Mouse (Mus musculus): ENCODE results near the gene Prpf18. TPM values are rescaled to one million over a fixed set of nuclear protein-coding genes. Genes with fewer than 3 reads are reported as not detected.
"Not testable (repeated sequence)": the region's sequence is repeated elsewhere in the genome, so short reads cannot be mapped to it uniquely, and the experiment has no call there.

Prpf18 gene
- polyA plus RNA-seq, 1 experiment from 2014 or later: 29.6 TPM

DNA sequence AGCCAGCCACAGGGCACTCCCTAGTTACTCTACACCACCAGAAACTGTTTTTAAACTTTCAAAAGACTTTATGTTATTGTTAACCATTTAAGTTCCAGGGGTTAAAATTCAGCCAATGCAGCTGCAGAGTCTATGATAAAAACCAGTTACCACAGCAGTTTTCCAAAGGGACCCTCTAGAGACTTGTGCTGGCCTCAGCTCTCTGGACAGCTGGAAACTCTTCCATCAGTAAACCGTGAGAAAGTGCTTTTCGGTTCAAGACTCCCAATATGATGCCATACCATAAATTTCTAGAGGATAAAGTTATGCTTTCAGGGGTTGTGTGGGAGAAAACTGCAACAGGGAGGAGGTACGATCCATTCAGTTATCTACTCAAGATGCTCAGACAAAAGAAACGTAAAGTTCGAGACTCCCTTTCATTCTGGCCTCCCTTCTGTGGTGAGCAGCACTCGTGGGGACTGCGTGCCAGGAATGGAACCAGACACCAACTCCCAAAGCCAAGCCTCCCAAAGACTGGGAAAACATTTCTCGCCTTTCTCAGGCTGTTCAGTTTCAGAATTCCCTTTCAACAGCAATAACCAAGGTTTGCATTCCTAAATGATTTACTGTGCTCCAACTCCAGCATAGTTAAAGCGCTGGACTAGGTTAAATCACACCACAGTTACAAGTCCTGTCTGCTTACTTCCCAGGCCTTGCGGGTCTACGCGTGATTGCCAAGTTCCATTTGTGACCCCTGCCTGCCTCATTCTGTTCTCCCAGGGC lies 31.1 kb downstream of the Prpf18 start:
- no peak overlapping the region for H3K4me3 ChIP-seq (ENCODE audit: low read depth, low read length)
- no peak overlapping the region for H3K9ac ChIP-seq (ENCODE audit: low read depth, low read length)
- H3K27me3 ChIP-seq (ENCODE audit: control insufficient read depth, insufficient read depth, low read length): no peaks in the 10 kb centered on the region
- no peaks in the 10 kb centered on the region for H3K9me3 ChIP-seq (replicated peaks; ENCODE audit: control insufficient read depth, low read length)
- H3K36me3 ChIP-seq (ENCODE audit: control insufficient read depth, insufficient read depth, low read length): peaks cover 3% of the 10 kb centered on the region
- H3K4me2 ChIP-seq: no peak overlapping the region
- ATAC-seq (replicated peaks; ENCODE audit: insufficient number of reproducible peaks, low FRiP score, low TSS enrichment): no peak
- WGBS (ENCODE audit: insufficient replicate concordance): 75% methylated on average over 12 of the region's 12 CpGs
- no peaks in the 10 kb centered on the region for H3K4me1 ChIP-seq (ENCODE audit: control insufficient read depth, insufficient read depth, low read length)
- no peak overlapping the region; the same call in 1 of the 2 replicates for H3K27ac ChIP-seq (ENCODE audit: low read depth, low read length)

DNA sequence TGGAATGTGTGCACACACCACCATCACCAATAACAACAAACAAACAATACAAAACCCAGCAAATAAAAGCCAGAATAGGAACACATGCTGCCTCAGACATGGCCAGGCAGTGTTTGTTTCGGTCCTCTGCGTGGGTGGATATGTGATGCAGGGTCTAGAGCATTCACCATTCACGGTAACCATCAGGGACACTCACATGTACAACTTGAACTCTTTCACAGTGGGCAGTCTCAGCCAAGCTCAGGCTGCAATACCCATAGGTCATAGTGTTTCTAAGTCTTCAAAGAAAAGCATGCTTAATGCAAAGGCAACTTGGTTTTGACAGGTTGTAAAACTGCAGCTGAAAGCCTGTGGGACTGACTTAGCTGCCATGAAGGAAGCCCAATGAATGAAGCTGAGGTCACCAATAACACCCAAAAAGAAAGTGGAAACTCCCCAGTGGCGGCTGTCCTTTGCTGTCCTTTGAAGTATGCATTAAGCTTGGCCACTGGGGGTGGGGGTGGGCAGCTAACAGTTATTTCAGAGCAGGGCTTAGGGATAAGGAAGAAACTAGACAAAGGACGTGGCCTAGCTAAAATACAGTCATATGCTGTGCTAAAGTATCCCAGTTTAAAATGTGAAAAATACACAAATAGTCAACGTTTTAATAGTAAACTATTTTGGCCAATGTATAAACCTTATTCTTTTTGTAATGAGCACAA lies 31.9 kb downstream of the Prpf18 start:
- WGBS (ENCODE audit: insufficient replicate concordance): 67% methylated on average over 6 of the region's 6 CpGs
- no peak for ATAC-seq (replicated peaks; ENCODE audit: insufficient number of reproducible peaks, low FRiP score, low TSS enrichment)
- Histone ChIP-seq H3K4me2 (no peak overlapping the region), H3K9me3 (replicated peaks; ENCODE audit: control insufficient read depth, low read length) (no peaks in the 10 kb centered on the region), H3K36me3 (ENCODE audit: control insufficient read depth, insufficient read depth, low read length) (peaks cover 3% of the 10 kb centered on the region), H3K4me3 (ENCODE audit: low read depth, low read length) (no peak overlapping the region), H3K27me3 (ENCODE audit: control insufficient read depth, insufficient read depth, low read length) (no peaks in the 10 kb centered on the region), H3K9ac (ENCODE audit: low read depth, low read length) (no peak overlapping the region), H3K27ac (ENCODE audit: low read depth, low read length) (no peak overlapping the region), H3K4me1 (ENCODE audit: control insufficient read depth, insufficient read depth, low read length) (no peaks in the 10 kb centered on the region)

DNA sequence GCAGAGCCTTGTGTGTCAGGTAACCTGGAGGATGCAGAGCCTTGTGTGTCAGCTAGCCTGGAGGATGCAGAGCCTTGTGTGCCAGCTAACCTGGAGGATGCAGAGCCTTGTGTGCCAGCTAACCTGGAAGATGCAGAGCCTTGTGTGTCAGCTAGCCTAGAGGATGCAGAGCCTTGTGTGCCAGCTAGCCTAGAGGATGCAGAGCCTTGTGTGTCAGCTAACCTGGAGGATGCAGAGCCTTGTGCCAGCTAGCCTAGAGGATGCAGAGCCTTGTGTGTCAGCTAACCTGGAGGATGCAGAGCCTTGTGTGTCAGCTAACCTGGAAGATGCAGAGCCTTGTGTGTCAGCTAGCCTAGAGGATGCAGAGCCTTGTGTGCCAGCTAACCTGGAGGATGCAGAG lies 32.8 kb downstream of the Prpf18 start:
- not testable (repeated sequence) for H3K4me1 ChIP-seq (ENCODE audit: control insufficient read depth, insufficient read depth, low read length); H3K9ac ChIP-seq (ENCODE audit: low read depth, low read length); H3K4me2 ChIP-seq; H3K4me3 ChIP-seq (ENCODE audit: low read depth, low read length); H3K27ac ChIP-seq (ENCODE audit: low read depth, low read length); H3K36me3 ChIP-seq (ENCODE audit: control insufficient read depth, insufficient read depth, low read length); H3K27me3 ChIP-seq (ENCODE audit: control insufficient read depth, insufficient read depth, low read length); H3K9me3 ChIP-seq (replicated peaks; ENCODE audit: control insufficient read depth, low read length); ATAC-seq (replicated peaks; ENCODE audit: insufficient number of reproducible peaks, low FRiP score, low TSS enrichment)

DNA sequence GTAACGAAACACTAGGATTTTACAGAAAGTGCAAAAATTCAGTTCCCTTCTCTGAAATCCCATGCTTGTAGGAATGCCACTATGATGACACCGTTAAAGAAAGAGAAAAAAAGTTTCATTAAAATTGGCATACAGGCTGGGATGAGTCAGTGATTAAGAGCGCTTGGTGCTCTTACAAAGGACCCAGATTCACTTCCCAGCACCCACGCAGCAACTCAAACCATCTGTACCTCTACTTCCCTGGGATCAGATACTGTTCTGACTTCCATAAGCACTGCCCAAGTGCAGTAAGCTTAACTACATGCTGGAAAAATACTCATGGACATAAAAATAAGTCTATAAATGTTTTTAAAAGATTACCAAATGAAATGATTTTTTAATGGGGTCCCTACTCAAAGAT lies 34.9 kb downstream of the Prpf18 start:
- H3K27me3 ChIP-seq (ENCODE audit: control insufficient read depth, insufficient read depth, low read length): no peaks in the 10 kb centered on the region
- H3K27ac ChIP-seq (ENCODE audit: low read depth, low read length): no peak overlapping the region
- H3K9me3 ChIP-seq (replicated peaks; ENCODE audit: control insufficient read depth, low read length): no peaks in the 10 kb centered on the region
- H3K4me1 ChIP-seq (ENCODE audit: control insufficient read depth, insufficient read depth, low read length): no peaks in the 10 kb centered on the region
- no peak overlapping the region for H3K4me2 ChIP-seq
- no peak overlapping the region for H3K4me3 ChIP-seq (ENCODE audit: low read depth, low read length)
- H3K9ac ChIP-seq (ENCODE audit: low read depth, low read length): no peak overlapping the region
- no peak for ATAC-seq (replicated peaks; ENCODE audit: insufficient number of reproducible peaks, low FRiP score, low TSS enrichment)
- peaks cover 8% of the 10 kb centered on the region for H3K36me3 ChIP-seq (ENCODE audit: control insufficient read depth, insufficient read depth, low read length)
- 85% methylated on average over 4 of the region's 4 CpGs for WGBS (ENCODE audit: insufficient replicate concordance)

DNA sequence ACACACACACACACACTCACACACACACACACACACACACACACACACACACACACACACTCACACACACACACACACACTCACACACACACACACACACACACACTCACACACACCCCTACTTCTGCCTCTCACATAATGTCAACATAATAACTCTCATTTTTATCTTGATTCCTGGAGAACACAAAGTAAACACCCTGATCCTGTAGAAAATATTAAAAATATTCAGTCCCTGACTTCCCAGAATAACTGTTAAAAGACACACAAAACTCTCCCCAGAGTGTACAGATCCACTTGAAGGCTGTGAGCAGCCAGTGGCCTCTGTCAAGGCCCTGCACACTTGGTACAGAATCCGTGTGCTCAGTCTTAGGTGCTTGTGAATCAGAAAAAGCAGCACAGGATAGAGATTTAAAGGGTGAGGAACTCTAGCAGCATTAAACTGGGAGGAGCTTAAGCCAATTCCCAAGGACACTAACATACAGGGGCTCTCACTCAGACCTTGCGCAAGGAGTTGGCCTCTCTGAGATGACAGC lies 36.8 kb downstream of the Prpf18 start:
- WGBS (ENCODE audit: insufficient replicate concordance): 81% methylated on average over 2 of the region's 2 CpGs
- H3K27me3 ChIP-seq (ENCODE audit: control insufficient read depth, insufficient read depth, low read length): no peaks in the 10 kb centered on the region
- H3K4me3 ChIP-seq (ENCODE audit: low read depth, low read length): no peak overlapping the region
- H3K9ac ChIP-seq (ENCODE audit: low read depth, low read length): no peak overlapping the region
- H3K9me3 ChIP-seq (replicated peaks; ENCODE audit: control insufficient read depth, low read length): no peaks in the 10 kb centered on the region
- H3K4me1 ChIP-seq (ENCODE audit: control insufficient read depth, insufficient read depth, low read length): no peaks in the 10 kb centered on the region
- H3K36me3 ChIP-seq (ENCODE audit: control insufficient read depth, insufficient read depth, low read length): peaks cover 18% of the 10 kb centered on the region
- ATAC-seq (replicated peaks; ENCODE audit: insufficient number of reproducible peaks, low FRiP score, low TSS enrichment): no peak
- no peak overlapping the region for H3K27ac ChIP-seq (ENCODE audit: low read depth, low read length)
- no peak overlapping the region for H3K4me2 ChIP-seq

DNA sequence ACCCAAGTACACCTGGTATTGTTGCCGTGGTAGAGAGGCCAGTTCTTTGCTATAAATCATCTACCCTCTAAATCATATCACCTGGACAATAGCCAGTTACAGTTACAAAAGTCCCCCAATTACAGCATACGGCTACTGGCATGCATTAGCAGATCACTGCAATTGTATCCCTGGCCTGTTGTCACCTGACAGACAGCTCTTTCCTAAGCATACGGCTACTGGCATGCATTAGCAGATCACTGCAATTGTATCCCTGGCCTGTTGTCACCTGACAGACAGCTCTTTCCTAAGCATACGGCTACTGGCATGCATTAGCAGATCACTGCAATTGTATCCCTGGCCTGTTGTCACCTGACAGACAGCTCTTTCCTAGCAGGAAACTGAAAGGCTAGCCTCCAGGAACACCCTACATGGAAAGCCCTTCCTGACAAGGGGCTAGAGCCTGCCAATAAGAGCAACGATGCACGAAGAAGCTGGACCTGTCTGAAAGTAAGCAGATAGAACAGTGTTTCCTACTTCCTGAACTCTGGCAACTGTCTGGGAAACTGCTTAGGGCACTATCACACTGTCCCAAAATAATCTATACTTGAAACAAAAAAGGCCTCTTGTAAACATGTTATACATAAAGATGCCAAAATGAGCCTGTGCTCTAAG lies 37.5 kb downstream of the Prpf18 start:
- H3K9ac ChIP-seq (ENCODE audit: low read depth, low read length); H3K4me3 ChIP-seq (ENCODE audit: low read depth, low read length); H3K4me2 ChIP-seq; H3K27ac ChIP-seq (ENCODE audit: low read depth, low read length); H3K27me3 ChIP-seq (ENCODE audit: control insufficient read depth, insufficient read depth, low read length); H3K9me3 ChIP-seq (replicated peaks; ENCODE audit: control insufficient read depth, low read length); H3K4me1 ChIP-seq (ENCODE audit: control insufficient read depth, insufficient read depth, low read length): not testable (repeated sequence)
- 45% methylated on average over 6 of the region's 6 CpGs for WGBS (ENCODE audit: insufficient replicate concordance)
- peaks cover 23% of the 10 kb centered on the region for H3K36me3 ChIP-seq (ENCODE audit: control insufficient read depth, insufficient read depth, low read length)
- peak; percentile 39 for ATAC-seq (replicated peaks; ENCODE audit: insufficient number of reproducible peaks, low FRiP score, low TSS enrichment)

DNA sequence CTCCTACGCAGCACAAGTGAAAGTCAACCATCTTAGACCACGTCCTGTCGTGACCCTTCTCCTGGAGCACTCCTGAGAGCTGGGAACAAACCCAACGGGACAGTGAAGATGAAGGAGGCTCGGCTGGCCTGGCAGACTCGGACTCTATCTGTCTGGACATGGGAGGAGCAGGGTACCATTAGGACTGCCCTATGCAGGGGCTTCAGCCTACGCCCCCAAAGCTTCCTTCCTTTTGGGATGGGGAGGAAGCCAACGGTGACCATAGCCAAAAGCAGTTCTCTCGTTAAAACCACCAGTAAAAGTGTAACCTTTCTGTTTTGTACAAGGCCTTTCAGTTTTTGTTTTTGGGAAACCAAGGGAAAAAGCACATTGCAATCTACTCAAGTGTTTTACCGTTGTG lies 40.2 kb downstream of the Prpf18 start:
- Histone ChIP-seq H3K9ac (ENCODE audit: low read depth, low read length) (no peak overlapping the region), H3K27ac (ENCODE audit: low read depth, low read length) (no peak overlapping the region), H3K4me3 (ENCODE audit: low read depth, low read length) (no peak overlapping the region), H3K4me2 (no peak overlapping the region), H3K9me3 (replicated peaks; ENCODE audit: control insufficient read depth, low read length) (no peaks in the 10 kb centered on the region), H3K27me3 (ENCODE audit: control insufficient read depth, insufficient read depth, low read length) (no peaks in the 10 kb centered on the region), H3K36me3 (ENCODE audit: control insufficient read depth, insufficient read depth, low read length) (peaks cover 40% of the 10 kb centered on the region), H3K4me1 (ENCODE audit: control insufficient read depth, insufficient read depth, low read length) (no peaks in the 10 kb centered on the region)
- no peak for ATAC-seq (replicated peaks; ENCODE audit: insufficient number of reproducible peaks, low FRiP score, low TSS enrichment)
- 89% methylated on average over 10 of the region's 10 CpGs for WGBS (ENCODE audit: insufficient replicate concordance)

DNA sequence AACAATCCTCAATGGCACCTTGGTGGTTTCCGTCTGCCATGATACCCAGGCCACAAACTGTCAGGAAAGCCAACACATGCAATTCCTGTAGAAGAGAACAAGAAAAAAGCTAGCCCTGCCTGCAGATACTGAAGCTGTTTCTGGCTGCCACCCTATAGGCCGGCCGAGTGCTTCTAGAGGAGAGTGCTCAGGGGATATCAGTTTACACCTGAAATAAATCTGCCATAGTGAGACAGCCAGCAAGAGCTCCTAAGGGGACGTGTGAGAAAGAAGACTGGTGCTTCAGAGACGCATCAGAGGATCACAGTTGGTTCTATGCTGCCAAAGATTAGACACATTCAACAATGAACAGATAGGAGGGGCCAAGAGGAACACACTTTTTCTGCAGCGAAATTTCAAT lies 40.6 kb downstream of the Prpf18 start:
- ATAC-seq (replicated peaks; ENCODE audit: insufficient number of reproducible peaks, low FRiP score, low TSS enrichment): no peak
- Histone ChIP-seq H3K4me1 (ENCODE audit: control insufficient read depth, insufficient read depth, low read length) (no peaks in the 10 kb centered on the region), H3K4me3 (ENCODE audit: low read depth, low read length) (no peak overlapping the region), H3K27me3 (ENCODE audit: control insufficient read depth, insufficient read depth, low read length) (no peaks in the 10 kb centered on the region), H3K27ac (ENCODE audit: low read depth, low read length) (no peak overlapping the region), H3K9me3 (replicated peaks; ENCODE audit: control insufficient read depth, low read length) (no peaks in the 10 kb centered on the region), H3K36me3 (ENCODE audit: control insufficient read depth, insufficient read depth, low read length) (peaks cover 42% of the 10 kb centered on the region), H3K9ac (ENCODE audit: low read depth, low read length) (no peak overlapping the region), H3K4me2 (no peak overlapping the region)
- 79% methylated on average over 6 of the region's 6 CpGs for WGBS (ENCODE audit: insufficient replicate concordance)
